Mouse (Mus musculus) heart, adult 11 months (tissue): ENCODE data around the gene Jam2.

Source experiments
- DNase-seq: peaks from one replicate; pipeline ENCODE4 v3.0.0; 2022

The Jam2 gene

DNA sequence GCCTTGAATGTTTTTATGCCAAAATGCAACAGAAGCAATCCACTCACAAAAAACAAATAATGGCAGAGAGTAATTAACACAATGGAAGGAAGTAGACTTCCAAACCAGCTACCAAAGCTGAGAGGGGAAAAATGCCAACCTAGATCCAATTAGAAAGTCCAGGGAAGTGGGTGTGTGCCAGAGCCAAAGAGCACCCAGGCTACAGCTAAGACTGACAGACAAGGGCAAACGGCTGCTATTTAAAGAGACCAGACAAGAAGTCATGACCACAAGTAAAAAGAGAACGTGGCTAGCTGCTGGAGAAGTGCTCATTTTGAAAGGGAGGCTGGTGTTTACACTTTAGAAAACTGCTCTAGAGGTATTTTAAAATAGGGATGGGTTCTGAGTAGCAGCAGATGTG is 9.4 kb downstream of the Jam2 start:
- peak; percentile 95 for DNase-seq

- DNase-seq = peak; percentile 59
Observed at GRCm38 (mm10) chr16:84784966-84785365, 11.0 kb downstream of the Jam2 start.

- peak; percentile 52 for DNase-seq
Observed at GRCm38 (mm10) chr16:84790595-84791165, 16.8 kb downstream of the Jam2 start.

DNA sequence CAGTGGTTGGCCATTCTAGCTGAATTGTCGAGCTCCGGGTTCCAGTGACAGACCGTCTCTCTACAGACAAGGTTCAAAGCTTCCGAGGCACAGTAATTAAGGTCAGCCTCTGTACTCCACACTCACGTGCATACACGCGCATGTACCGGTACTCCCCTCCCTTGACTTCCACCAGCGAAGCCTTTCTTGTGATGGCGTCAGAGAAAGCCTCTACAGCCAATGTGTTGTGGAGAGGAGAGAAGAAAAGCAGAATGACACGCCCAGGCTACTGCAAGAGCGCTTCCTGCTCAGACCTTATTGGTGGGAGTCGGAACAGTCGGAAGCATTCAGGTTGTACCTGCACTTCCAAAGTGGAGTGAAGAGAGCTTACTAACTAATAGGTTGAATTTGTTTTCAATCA is 19.5 kb downstream of the Jam2 start:
- peak; percentile 66 for DNase-seq

GRCm38 (mm10) chr16:84795337-84795736 is 21.4 kb downstream of the Jam2 start:
- peak; percentile 55 for DNase-seq

DNA sequence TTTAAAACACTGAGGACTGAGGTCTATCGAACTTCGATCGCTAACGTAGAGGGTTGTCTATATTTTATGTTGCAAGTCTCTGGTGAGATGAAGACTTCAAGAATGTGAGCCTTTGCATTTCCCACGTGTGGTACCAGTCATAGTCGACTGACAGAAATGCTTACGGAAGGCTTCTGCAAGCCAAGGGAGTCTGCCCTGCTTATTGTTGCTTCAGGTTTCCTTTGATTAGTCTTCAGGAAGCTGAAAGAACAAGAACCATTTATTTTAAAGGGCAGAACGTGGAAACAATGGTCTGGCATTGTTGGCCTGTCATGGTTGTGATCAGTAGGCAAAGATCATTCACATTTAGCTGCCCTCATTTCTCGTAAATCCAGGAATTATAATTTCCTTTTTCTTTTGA is 22.8 kb downstream of the Jam2 start:
- DNase-seq = peak; percentile 85

DNA sequence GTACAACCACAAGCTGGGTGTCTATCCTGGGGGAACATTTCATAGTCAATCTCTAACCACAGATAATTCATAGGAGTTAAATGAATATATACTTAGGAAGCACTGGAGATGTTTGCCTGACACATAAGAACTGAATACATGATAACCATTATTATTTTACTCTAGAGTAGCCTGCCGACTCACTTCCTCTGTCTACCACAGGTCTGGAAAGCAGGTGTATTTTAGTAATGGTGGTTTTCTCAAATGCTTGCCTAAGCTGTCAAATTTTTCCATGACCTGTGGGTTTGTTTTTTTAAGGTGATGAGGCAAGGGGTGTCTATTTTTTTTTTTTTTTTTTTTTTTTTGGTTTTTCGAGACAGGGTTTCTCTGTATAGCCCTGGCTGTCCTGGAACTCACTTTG is 26.1 kb downstream of the Jam2 start:
- DNase-seq = no peak

DNA sequence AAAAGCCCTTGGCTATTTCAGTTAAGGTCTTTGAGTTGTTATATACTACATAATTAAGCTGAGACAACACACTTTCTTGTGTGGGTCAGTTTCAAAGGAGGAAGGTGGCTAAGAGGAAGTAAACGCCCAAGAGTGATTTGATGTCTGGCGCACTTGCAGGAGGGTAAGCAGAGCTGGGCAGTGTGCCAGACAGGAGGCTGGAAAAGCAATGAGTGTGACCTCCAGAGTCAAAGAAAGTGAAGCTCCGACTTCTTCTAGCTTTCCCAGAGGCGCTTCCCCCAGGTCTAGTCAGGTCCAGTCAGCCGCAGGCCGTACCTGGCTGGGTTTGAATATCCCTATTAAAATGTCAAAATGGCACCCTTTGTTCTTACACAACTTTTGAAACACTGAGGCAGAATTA is 28.3 kb downstream of the Jam2 start:
- DNase-seq = peak; percentile 98

GRCm38 (mm10) chr16:84804866-84805265 is 30.9 kb downstream of the Jam2 start:
- peak; percentile 96 for DNase-seq

GRCm38 (mm10) chr16:84806175-84806574 is 32.3 kb downstream of the Jam2 start:
- peak; percentile 23 for DNase-seq

- DNase-seq = peak; percentile 78
Observed at GRCm38 (mm10) chr16:84807874-84808273, 34.0 kb downstream of the Jam2 start.

GRCm38 (mm10) chr16:84810254-84810653 is 36.3 kb downstream of the Jam2 start:
- DNase-seq = peak; percentile 90

DNA sequence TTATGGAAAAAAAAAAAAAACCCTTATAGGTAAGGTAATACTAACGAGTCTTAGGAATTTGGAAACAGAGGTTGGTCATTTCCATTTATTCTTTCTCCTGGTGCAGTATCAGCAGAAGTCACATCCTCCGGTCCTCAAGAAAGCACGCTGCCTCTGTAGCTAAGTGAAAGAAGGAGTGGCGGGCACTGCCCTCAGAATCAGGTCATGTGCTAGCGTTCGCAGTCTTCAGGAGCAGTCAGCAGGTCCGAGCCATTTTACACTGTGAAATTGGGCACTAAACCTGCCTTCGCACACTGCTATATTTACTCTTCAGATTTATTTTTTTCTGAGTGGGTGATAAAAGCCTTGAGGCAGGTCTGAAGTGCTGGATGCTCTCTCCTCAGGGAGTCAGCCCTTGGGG is 39.9 kb downstream of the Jam2 start:
- peak; percentile 82 for DNase-seq

- no peak for DNase-seq
Observed at GRCm38 (mm10) chr16:84814511-84814910, 40.6 kb downstream of the Jam2 start.

DNA sequence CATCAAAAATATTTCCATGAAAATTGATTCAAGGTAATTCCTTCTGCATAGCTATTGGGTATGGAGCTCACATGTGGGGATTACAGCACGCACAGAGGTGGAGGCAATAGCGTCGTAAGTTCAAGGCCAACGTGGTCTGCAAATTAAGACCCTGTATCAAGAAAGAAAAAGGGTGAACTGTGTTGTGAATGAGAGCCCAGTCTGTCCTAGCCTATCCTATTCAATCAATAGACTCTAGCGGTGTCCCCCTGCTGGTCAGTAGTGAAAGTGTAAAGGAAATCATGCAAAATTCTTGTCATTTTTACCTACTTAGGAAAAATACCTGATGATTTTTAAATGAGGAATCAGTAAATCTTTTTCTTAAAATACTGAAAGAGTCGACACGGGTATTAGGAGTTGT is 43.5 kb downstream of the Jam2 start:
- peak; percentile 62 for DNase-seq

DNA sequence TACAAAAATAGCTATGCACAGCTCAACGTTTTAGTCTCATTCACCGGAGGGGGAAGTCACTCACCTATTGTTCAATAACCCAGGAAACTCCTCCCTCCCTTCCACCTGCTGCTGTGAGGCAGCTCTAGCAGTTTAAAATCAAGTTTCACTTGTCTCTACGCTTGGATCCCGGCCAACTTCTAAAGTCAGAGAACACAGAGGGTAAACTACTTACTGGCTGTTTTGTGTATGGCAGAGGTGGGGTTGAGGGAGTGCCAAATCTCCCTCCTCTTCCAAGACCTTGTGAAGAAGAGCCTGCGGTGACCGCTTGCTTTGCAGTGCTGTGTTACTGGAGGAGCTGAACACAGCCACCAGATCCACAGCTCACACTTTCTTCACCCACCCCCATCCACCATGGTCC is 51.1 kb downstream of the Jam2 start:
- peak; percentile 99 for DNase-seq

DNA sequence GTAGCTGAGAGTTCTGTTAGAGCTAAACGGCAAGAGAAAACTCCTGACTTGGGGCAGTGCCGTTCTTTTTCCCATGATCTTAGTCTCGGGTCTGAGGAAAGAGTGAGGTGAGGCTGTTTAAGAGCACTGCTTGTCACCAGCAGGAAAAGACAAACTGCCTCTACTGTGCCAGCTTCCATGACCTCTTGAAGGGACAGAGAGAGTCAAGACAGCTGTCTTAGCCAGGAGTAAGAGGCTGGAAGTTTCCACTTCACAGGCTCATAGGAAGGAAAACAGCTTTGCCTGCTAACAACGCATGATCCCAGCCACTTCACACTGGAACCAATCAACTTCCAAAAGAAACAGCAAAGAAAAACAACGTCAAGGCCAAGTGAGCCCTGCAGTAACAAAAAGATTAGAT is 57.8 kb downstream of the Jam2 start:
- peak; percentile 92 for DNase-seq

DNA sequence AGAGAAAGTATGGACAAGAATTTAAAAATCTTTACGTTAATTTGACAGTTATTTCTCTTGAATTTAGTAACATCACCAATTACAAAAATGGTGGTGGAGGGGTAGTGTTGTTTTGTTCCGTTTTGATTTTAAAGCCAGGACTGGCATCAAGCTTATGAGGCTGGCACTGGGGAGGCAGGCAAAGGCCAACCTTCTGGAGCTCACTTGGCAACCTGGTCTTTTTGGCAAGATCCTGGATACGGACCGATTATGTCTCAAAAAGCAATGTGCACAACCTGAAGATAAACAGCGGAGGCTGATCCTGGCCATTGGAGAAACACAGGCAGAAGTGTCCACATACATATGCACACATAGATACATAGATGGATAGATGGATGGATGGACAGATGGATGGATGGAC is 58.8 kb downstream of the Jam2 start:
- peak; percentile 93 for DNase-seq

DNA sequence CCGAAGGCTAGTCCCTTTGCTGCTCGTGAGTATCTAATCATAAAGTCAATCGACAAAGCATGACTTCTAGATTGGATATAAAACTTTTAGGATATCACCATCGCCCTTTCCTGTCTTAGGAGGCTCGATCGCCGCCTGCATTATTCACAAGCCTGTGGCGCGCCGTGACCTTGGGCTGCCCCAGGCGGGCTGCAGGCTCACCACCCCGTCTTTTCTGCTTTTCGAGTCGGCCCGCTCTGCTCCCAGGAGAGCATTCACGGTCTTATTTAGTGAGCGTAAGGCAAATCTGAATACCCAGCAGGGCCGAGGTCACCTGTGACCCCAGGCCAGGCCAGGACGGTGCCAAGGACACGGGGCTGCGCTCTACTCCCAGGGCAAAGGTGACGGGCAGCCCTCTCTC is 60.4 kb downstream of the Jam2 start:
- no peak for DNase-seq

DNA sequence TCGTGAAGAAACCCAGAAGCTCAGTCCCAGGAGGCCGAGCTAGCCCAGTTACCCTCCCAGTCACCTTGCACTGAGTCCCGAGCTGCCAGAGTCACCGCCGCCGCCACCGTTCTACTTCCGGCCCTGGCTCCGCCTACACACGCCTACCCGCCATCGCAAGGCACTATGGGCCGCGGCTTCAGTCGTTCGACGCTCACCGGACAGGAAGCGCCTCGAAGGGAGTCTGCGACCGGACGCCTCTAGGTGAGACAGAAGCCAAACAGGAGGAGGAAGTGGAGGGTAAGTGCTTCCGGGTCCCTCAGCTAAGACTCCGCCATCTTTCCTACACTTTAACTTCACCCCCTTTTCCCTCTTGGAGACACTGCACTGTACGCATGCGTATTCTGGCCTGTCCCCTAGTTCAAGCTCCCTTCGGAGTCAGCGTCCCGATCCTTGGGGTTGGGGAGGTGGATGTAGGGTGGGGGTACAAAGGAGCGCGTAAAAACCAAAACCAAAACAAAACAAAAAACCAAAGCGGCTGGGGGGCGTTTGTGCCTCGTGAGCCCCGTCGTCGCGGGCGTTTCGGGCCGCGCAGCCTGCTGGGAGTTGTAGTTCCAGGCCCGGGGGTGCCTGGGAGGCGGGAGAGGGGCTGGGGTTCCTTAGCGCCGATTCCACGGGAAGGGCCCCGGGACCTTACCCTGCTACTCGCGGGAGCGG is 61.0 kb downstream of the Jam2 start, which contains the start of gene Gabpa:
Gabpa (plus strand) TSS at position 181 of the 696 bp plus-strand sequence.
- DNase-seq = peak; percentile 100

DNA sequence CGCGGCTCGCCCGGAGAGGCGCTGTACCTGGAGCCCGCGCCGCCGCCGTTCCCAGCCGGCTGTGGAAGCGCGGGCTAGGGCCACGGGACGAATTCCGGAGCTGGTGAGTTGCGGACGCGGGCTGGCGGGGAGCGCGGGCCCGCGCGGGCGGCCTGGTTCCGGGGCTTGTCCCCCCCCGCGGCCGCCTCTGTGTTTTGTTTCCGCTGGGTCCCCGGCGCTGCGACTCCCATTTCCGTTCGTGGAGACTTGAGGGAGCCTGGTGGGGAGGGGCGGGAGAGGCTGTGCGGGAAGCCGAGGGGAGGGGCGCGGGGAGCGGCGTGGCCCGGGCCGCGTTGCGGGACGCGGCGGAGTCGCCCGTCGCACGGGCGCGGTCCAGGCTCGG is 61.5 kb downstream of the Jam2 start, which contains the start of gene Atp5j:
Atp5j (minus strand) TSS at position 185 of the 382 bp plus-strand sequence.
- peak; percentile 99 for DNase-seq

DNA sequence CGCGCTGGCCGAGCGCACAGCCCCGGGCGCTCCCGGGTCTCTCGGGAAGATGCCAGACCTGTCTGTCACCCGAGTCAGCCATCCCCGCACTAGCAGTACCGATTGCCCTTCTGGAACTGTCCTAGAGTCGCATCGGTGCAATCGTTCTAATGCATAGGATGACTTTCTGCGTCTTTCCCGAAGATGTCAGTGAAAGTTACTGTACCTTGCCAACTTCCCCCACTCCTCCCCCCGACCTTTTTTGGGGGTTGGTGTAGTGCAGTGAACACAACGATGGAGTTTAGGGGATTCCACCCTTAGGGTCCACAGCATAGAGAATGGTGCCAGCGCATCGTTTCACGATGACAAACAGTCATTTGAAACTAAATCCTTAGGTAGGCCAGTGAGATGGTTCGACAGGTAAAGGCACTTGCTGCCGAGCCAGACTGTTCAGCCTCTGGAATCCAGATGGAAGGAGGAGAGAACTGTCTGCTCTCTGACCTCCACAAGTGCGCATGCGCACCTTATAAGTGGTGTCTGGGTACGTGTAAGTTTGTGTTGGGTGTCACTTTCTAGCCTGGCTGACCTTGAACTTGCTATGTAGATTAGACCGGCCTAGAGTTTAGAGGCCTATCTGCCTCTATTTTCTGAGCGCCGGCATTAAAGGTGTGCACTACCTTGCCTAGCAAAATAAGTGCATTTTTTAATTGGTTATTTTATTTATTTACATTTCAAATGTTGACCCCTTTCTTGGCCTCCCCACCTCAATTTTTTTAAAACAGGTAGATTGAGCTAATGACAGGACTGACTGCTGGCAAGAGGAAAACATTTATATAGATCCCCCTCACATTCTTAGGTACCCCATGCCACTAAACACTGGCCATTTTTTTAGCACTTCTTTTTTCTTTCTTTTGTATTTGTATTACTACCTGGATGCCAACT is 62.2 kb downstream of the Jam2 start:
- peak; percentile 96 for DNase-seq

- no peak for DNase-seq
Observed at GRCm38 (mm10) chr16:84838576-84838975, 64.7 kb downstream of the Jam2 start.

DNA sequence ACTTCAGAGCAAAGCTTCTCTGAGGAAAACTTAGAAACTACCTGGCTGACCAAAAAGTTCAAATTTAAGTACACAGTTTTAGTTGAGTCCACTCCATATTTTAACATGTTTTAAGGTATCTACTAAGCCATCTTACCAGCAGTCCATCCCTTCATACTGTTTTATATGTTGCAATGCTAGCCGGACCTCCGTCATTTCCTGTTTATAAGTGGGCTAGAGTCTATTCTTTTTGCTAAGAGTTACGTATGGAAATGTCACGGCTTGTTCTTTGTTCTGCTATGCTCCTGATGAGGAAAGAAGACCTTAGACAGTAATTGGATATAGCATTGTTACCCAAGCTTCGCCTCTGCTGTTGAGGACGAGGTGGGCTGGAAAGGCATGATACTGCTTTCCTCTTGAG is 79.6 kb downstream of the Jam2 start:
- no peak for DNase-seq
